Mouse (Mus musculus): ENCODE measurements around the gene Dolpp1. TPM values are rescaled to one million over a fixed set of nuclear protein-coding genes. Genes with fewer than 3 reads are reported as not detected.

Dolpp1 gene
- 10 to 100 TPM; 27.5 to 27.7 TPM for total RNA-seq (2023)

DNA sequence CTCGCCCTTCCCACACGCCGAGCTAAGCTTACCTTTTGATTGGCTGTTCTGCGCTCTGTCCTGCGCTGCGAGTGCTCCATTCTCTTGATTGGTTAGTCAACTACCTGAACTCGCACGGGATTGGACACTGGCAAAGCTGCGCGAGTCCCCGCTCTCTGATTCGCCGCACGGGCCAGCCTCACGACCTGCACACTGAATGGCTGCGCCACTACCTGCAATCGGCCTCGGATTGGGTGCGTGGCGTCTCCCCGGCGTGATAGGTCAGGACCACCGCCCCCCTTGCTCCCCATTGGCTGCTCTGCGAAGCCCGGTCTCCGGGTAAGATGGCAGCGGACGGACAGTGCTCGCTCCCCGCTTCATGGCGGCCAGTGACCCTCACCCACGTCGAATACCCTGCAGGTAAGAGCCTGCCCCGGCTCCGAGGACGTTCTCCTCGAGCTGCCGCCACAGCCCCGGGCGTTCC, at the start of gene Dolpp1:
Dolpp1 (plus strand) TSS at position 141 of the 463 bp plus-strand sequence.

GRCm38 (mm10) chr2:30358533-30359531, 33.2 kb upstream of the Dolpp1 start, which contains the start of gene Sh3glb2:
Gene Sh3glb2 (minus strand): TSS chr2:30359337.

GRCm38 (mm10) chr2:30363773-30364650, 28.0 kb upstream of the Dolpp1 start, which contains the start of gene Miga2:
Gene Miga2 (plus strand): TSS chr2:30364233.

GRCm38 (mm10) chr2:30415157-30415935, 23.3 kb downstream of the Dolpp1 start, which contains the start of gene Crat:
Gene Crat (minus strand): TSS chr2:30415813.

DNA sequence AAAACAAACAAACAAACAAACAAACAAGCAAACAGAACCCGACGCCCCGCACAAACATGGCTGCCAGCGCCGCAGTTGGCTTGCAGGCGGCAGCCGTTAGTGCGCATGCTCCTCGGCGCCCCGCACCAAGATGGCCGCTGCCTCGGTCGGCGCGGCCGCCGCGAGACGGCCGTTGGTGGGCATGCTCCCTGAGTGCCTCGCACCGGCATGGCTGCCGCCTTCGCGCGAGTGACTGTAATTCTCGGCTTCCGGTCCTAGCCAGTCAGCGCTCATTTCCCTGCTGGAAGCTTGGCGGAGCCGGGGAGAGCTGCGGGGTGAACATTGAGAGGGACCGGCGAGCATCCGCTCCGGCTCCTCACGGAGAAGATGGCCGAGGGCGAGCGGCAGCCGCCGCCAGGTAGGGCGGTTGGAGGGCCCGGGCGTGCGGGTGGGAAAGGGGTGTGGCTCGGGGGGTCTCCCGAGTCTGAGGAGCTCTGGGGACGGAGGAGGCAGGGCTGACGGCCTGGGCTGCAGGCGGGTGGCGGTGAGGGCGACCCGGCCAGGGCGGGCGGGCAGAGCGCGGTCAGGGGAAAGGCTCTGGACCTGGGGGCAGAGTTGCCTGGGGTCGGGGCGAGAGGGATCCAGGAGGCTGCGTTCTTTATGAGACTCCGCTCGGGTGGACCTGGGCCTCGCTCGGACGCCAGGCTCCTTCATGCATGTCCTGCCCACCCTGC, 24.0 kb downstream of the Dolpp1 start, which contains the start of gene Ptpa:
Ptpa (plus strand) TSS at position 104 of the 713 bp plus-strand sequence.

Other genes starting within 250 kb of the Dolpp1 start
- gene Endog, start 220.8 kb upstream of the Dolpp1 start, total RNA-seq (2023), result 10 to 100 TPM; 11.5 to 13.6 TPM
- gene Spout1, start 213.8 kb upstream of the Dolpp1 start, total RNA-seq (2023), result 10 to 100 TPM; 21.5 to 27.4 TPM
- 10 to 100 TPM in 1 of 2 experiments, 1 to 10 TPM in 1; 7.1 to 11.8 TPM for gene Kyat1, start 186.4 kb upstream of the Dolpp1 start, total RNA-seq (2023)
- gene Lrrc8a, start 154.5 kb upstream of the Dolpp1 start, total RNA-seq (2023), result 10 to 100 TPM; 25.8 to 35.3 TPM
- gene Gm28035, start 151.7 kb upstream of the Dolpp1 start, total RNA-seq (2023), result 1 to 10 TPM; 1.4 to 5.0 TPM
- gene Phyhd1, start 126.1 kb upstream of the Dolpp1 start, total RNA-seq (2023), result 10 to 100 TPM in 1 of 2 experiments, 1 to 10 TPM in 1; 6.2 to 11.7 TPM
- gene Gm28038, start 111.2 kb upstream of the Dolpp1 start, total RNA-seq (2023), result 1 to 10 TPM in 1 of 2 experiments, not detected in 1; 4.2 TPM
- 10 to 100 TPM in 1 of 2 experiments, 1 to 10 TPM in 1; 9.8 to 12.1 TPM for gene Dolk, start 105.9 kb upstream of the Dolpp1 start, total RNA-seq (2023)
- 10 to 100 TPM; 51.1 to 56.2 TPM for gene Nup188, start 105.9 kb upstream of the Dolpp1 start, total RNA-seq (2023)
- gene Sh3glb2, start 32.9 kb upstream of the Dolpp1 start, total RNA-seq (2023), result 10 to 100 TPM; 76.2 to 84.8 TPM
- 10 to 100 TPM; 21.1 to 26.1 TPM for gene Miga2, start 28.0 kb upstream of the Dolpp1 start, total RNA-seq (2023)
- 10 to 100 TPM; 17.0 to 25.0 TPM for gene Crat, start 23.6 kb downstream of the Dolpp1 start, total RNA-seq (2023)
- 100 to 1,000 TPM; 146 to 150 TPM for gene Ptpa, start 23.8 kb downstream of the Dolpp1 start, total RNA-seq (2023)
- 1 to 10 TPM; 1.9 to 2.9 TPM for gene Ier5l, start 82.0 kb downstream of the Dolpp1 start, total RNA-seq (2023)
- gene Cstad, start 202.8 kb downstream of the Dolpp1 start, total RNA-seq (2023), result 1 to 10 TPM; 1.9 to 9.0 TPM

All from B cell, adult 67 days (primary cell).